Mouse (Mus musculus) lung, adult 2 months (tissue): ENCODE results near the gene Shc3.

Source experiments
- CTCF ChIP-seq: fragments of 200-500 bp; IDR thresholded peaks from 2 replicates; pipeline ENCODE4 v1.5.1; 2011; ENCODE audit warnings: mild to moderate bottlenecking, low read length, control low read depth; ENCODE audit not compliant: insufficient read depth
- POLR2A ChIP-seq: fragments of 200-500 bp; IDR thresholded peaks from 2 replicates; pipeline ENCODE4 v1.6.1; 2011; ENCODE audit warnings: low read depth, mild to moderate bottlenecking, control low read depth, low read length, borderline replicate concordance; ENCODE audit errors: extremely low read depth

DNA sequence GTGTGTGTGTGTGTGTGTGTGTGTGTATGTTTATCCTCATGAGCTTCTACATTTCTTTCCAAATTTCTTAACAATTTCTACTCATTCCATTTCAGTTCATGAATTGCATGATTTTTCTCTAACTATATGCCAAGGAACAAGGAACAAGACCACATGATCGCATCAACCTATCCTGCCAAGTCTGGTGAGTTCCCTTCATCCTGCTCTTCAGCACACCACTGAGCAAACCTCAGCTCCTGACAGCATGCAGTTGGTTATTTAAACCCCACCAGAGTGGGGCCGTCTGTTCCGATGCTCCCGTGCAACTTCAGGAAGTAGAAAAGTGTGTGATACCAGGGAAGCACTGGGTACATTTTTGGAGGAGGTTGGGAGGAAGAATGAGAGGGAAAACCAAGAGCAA is 122.7 kb downstream of the Shc3 start:
- no peak for TF ChIP-seq POLR2A
- TF ChIP-seq CTCF = no peak
